Mouse (Mus musculus) stomach, embryonic 16.5 days (tissue): ENCODE measurements around the gene Tmed8. TPM values are rescaled to one million over a fixed set of nuclear protein-coding genes. Genes with fewer than 3 reads are reported as not detected.
A peak's percentile ranks its signal among the peaks of the same experiment; 100 is the strongest.

Source experiments
- ATAC-seq: fragments of 200-750 bp; cut with Nextera tagmentation; 2 replicates; pipeline ENCODE4 v1.8.0; 2017; ENCODE audit warnings: moderate number of reproducible peaks, moderate TSS enrichment; ENCODE audit not compliant: insufficient read depth, low FRiP score
- H3K27ac ChIP-seq: fragments of 300-500 bp; sonication (generic); 2 replicates; pipeline ENCODE4 v1.5.1; 2014; ENCODE audit warnings: low read length
- H3K27me3 ChIP-seq: fragments of 300-500 bp; sonication (generic); 2 replicates; pipeline ENCODE4 v1.6.1; 2014; ENCODE audit warnings: low read length, control low read depth, mixed read lengths; ENCODE audit not compliant: control insufficient read depth, insufficient read depth
- H3K36me3 ChIP-seq: fragments of 300-500 bp; sonication (generic); 2 replicates; pipeline ENCODE4 v1.6.1; 2014; ENCODE audit warnings: low read length; ENCODE audit not compliant: control insufficient read depth, insufficient read depth
- H3K4me1 ChIP-seq: fragments of 300-500 bp; sonication (generic); 2 replicates; pipeline ENCODE4 v1.6.1; 2014; ENCODE audit warnings: low read length, control low read depth, mixed read lengths; ENCODE audit not compliant: control insufficient read depth, insufficient read depth
- H3K4me2 ChIP-seq: fragments of 300-500 bp; sonication (generic); 2 replicates; pipeline ENCODE4 v1.6.1; 2014; ENCODE audit warnings: low read depth, low read length, mixed read lengths
- H3K4me3 ChIP-seq: fragments of 300-500 bp; sonication (generic); replicated peaks from 2 replicates; pipeline ENCODE4 v1.5.1; 2014; ENCODE audit warnings: mild to moderate bottlenecking, low read length
- H3K9ac ChIP-seq: fragments of 300-500 bp; sonication (generic); 2 replicates; pipeline ENCODE4 v1.6.1; 2014; ENCODE audit warnings: low read length
- H3K9me3 ChIP-seq: fragments of 300-500 bp; sonication (generic); replicated peaks from 2 replicates; pipeline ENCODE4 v1.6.1; 2016; ENCODE audit warnings: low read length, control low read depth; ENCODE audit not compliant: control insufficient read depth
- WGBS: fragments of 180-500 bp; shearing (Covaris S2); extraction: QIAGEN DNeasy Blood & Tissue Kit; methylation state at CpG from one replicate; pipeline ENCODE4 v1.1.7; 2014; 5-methylcytosine and 5-hydroxymethylcytosine counted together
- polyA plus RNA-seq: library from polyadenylated mRNA; unstranded; fragments of >200 nt; fragmentation: Nextera tagmentation; extraction: Ambion mirVana; gene quantifications from 2 replicates; pipeline ENCODE4 v1.2.1, GENCODE M21; 2015

Tmed8 gene
- polyA plus RNA-seq, 1 experiment from 2014 or later, result 2.8 TPM

DNA sequence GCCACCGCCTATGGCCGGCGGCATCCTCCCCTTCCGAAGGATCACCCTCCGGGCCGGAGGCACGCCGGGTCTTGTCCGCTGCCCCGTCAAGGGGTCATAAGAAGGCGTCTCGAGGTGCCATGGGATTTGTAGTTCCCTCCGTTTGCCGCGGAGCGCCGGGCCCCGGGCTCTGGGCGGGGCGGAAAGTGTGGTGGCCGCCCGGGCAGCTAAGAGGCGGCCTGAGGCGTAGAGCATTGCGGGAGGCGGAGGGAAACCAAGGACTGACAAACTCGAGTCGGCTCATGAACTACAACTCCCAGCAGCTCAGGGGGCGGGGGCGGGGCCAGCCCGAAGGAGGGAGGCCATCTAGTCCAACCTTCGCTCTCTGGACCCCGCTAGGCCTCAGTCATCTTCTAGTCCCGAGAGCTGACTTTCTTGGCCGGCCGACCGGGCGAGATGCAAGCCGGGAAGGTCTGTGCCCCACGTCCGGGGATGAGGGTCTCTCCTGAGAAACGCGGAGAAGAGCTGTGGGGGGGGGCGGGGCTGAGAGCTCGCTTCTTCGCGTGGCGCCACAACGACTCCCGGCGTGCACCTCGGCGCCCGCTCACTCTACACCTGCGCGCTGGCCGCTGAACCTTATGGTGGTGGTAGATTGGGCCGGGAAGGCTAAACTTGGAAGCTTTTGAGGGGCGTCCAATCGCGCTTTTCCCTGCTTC lies 52.7 kb downstream of the Tmed8 start, which contains the start of gene Pomt2:
Pomt2 (minus strand) TSS at position 574 of the 695 bp plus-strand sequence.
- peak within 1 kb of the TSS; percentile 83 for H3K4me2 ChIP-seq
- peaks cover 5% of the 10 kb centered on the region for H3K36me3 ChIP-seq
- no peaks in the 10 kb centered on the region for H3K27me3 ChIP-seq
- peaks cover 8% of the 10 kb centered on the region for H3K4me1 ChIP-seq
- no peaks in the 10 kb centered on the region for H3K9me3 ChIP-seq
- H3K27ac ChIP-seq, result peak within 1 kb of the TSS; percentile 96
- ATAC-seq, result peak; percentile 98
- H3K9ac ChIP-seq, result peak within 1 kb of the TSS; percentile 84
- under 1% methylated on average over 61 of the region's 61 CpGs for WGBS
- H3K4me3 ChIP-seq, result peak within 1 kb of the TSS; percentile 94

DNA sequence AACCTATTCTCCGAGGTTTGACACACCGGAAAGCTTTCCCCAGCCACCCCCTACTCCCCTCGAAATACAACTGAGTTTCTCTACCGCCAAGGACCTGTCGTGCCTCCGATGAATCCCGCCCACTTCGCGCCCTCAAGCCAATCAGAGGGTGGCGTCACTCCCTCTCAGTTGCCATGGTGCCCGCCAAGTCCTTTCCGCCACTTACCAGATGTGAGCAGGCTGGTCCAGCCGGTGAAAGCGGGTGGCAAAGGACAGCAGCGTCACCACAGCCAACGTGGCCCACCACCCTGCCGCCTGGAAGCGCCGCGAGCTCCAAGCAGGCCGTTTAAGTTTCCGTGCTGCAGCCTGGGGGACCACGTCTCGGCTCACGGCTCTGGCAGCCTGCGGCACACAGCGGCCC lies 53.3 kb downstream of the Tmed8 start, which contains the start of gene Gstz1:
Gstz1 (plus strand) TSS at position 200 of the 400 bp plus-strand sequence.
- peak; percentile 79 for ATAC-seq
- H3K9me3 ChIP-seq, result no peaks in the 10 kb centered on the region
- 0% methylated on average over 27 of the region's 27 CpGs for WGBS

DNA sequence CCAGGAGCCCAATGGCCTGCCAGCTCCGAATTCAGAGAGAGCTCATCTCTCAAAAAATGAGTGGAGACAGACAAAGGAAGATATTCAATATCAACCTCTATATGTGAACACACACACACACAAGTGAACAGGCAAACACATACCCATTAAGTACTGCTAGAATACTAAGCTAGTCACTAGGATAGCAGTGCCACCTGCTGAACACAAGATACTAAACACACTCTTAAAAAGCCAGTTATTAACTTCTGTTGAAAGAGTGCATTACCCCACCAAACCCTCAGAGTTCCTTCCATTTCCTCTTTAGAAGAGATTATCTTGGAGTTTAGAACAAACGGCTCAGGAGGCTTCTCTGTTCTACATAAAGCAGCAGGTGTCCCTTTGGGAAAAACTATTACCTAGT lies 58.1 kb downstream of the Tmed8 start:
- H3K4me2 ChIP-seq, result no peak overlapping the region
- peaks cover 8% of the 10 kb centered on the region; the same call in 1 of the 2 replicates for H3K4me1 ChIP-seq
- no peaks in the 10 kb centered on the region for H3K27me3 ChIP-seq
- H3K9me3 ChIP-seq, result no peaks in the 10 kb centered on the region
- no peak overlapping the region for H3K4me3 ChIP-seq
- H3K9ac ChIP-seq, result no peak overlapping the region
- no peak for ATAC-seq
- no peak overlapping the region for H3K27ac ChIP-seq
- 0 out of 2 replicates have a peak, but pooled peaks cover 4% of the 10 kb centered on the region for H3K36me3 ChIP-seq
- 77% methylated on average over 2 of the region's 2 CpGs for WGBS

More for the DNA sequence above, 53.3 kb downstream of the Tmed8 start, which contains the start of gene Gstz1:
- peaks cover 8% of the 10 kb centered on the region for H3K4me1 ChIP-seq
- peak within 1 kb of the TSS; percentile 83 for H3K4me2 ChIP-seq
- peak within 1 kb of the TSS; percentile 84 for H3K9ac ChIP-seq
- H3K4me3 ChIP-seq, result peak within 1 kb of the TSS; percentile 94
- H3K36me3 ChIP-seq, result peaks cover 5% of the 10 kb centered on the region
- H3K27ac ChIP-seq, result peak within 1 kb of the TSS; percentile 96
- H3K27me3 ChIP-seq, result no peaks in the 10 kb centered on the region

DNA sequence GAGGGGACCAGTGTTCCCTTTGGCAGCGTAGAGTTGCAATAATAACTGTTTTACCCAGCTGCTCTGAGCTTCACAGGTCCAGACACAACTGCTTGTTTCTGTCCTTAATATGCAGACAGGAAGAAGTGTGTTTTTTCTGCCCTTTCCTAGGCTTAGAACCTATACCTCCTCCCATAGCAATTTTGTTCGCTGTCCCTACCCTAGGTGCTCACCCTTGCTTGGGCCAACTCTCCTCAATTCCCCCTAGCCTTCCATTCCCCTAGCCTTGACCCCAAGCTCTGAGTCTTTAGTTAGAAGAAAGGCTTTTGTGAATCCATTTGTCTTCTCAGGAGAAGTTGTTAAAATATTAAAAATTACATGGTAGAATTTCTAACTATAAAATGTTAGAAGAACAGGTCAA lies 61.5 kb downstream of the Tmed8 start:
- Histone ChIP-seq H3K4me1 (no peaks in the 10 kb centered on the region), H3K4me3 (no peak overlapping the region), H3K9ac (no peak overlapping the region), H3K27ac (no peak overlapping the region), H3K27me3 (no peaks in the 10 kb centered on the region), H3K36me3 (0 out of 2 replicates have a peak, but pooled peaks cover 4% of the 10 kb centered on the region), H3K4me2 (no peak overlapping the region), H3K9me3 (no peaks in the 10 kb centered on the region)
- 78% methylated on average over 2 of the region's 2 CpGs for WGBS
- no peak for ATAC-seq

DNA sequence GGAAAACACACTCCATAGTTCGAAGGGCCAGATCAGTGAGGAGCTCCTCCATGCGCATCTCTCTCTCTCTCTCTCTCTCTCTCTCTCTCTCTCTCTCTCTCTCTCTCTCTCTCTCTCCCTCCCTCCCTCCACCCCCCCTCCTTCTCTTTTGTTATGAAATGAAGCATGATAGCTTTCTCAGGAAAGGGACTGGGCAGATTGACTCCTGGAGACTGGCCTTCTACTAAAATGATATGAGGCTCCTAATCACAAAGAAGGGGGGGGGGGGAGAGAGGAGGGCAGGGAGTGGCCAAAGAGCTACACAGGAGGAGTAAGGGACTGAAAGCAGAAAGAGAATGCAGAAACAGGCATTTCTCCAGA lies 61.9 kb downstream of the Tmed8 start:
- no peaks in the 10 kb centered on the region for H3K4me1 ChIP-seq
- H3K27me3 ChIP-seq, result no peaks in the 10 kb centered on the region
- WGBS, result 93% methylated on average over 2 of the region's 2 CpGs
- ATAC-seq, result no peak
- H3K36me3 ChIP-seq, result 0 out of 2 replicates have a peak, but pooled peaks cover 4% of the 10 kb centered on the region
- H3K27ac ChIP-seq, result no peak overlapping the region
- no peaks in the 10 kb centered on the region for H3K9me3 ChIP-seq
- H3K4me3 ChIP-seq, result no peak overlapping the region
- no peak overlapping the region for H3K9ac ChIP-seq
- H3K4me2 ChIP-seq, result no peak overlapping the region

DNA sequence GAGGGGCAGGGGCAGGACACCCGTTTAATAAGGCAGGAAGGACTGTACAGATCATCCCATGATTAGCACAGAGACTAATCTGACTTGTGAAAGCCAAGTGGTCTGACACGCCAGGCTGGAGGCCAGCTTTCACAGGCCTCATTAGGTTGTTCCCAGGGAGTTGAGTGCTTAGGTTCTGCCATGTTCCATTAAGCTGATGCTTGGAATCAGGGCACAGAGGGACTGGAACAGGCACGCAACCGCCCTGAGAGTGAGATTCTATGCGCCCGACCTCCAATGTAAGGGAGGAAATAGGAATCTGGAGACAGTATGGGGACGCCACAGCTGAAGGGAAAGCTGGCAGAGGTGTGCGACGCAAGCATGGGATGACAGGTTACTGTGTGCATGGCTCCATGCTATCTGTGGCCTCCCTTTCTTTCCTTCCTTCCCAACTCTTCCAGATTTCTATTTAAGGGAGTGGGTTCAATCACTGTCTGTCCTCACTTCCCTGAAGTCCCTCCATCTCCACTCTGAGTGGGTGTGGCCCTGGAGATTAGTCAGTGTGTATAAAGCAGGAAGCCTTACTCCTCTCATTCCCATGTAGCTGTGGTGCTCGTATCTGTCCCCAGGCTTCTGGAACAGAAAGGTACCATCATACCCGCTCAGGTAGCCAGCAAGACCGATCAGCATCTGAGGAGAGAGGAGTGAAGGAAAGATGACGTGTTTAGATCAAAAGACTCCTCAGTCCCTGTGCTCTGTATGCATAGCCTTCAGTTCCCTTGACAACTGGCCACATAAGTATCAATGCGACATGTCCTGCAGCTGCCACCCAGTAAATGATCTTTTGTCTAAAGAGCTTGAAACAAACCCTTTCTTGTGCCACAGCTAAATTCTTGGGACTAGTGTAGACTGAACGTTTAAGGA lies 62.6 kb downstream of the Tmed8 start:
- ATAC-seq, result no peak
- H3K9me3 ChIP-seq, result no peaks in the 10 kb centered on the region
- no peak overlapping the region for H3K9ac ChIP-seq
- H3K27ac ChIP-seq, result no peak overlapping the region
- no peaks in the 10 kb centered on the region for H3K27me3 ChIP-seq
- H3K4me1 ChIP-seq, result no peaks in the 10 kb centered on the region
- H3K4me2 ChIP-seq, result no peak overlapping the region
- WGBS, result 86% methylated on average over 15 of the region's 15 CpGs
- 0 out of 2 replicates have a peak, but pooled peaks cover 4% of the 10 kb centered on the region for H3K36me3 ChIP-seq
- no peak overlapping the region for H3K4me3 ChIP-seq

DNA sequence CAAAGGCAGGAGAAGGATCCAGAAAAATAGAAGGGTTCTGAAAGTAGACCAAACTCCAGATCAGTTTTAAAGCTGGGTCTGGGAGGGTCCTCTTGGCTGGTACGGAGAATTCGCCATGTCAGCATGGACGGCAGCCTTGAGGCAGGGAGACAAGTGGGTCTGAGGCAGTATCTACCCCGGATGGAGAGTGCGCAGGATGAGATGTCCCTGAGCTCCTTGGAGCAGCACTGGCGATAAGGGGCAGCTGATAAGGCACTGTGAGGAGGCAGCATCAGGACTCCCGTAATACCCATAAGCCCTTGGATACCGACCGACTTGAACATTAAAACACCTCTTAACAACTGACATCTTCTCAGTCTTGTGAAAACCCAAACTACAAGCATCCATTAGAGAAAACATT lies 67.5 kb downstream of the Tmed8 start:
- H3K4me3 ChIP-seq, result no peak overlapping the region
- H3K27ac ChIP-seq, result no peak overlapping the region
- no peak for ATAC-seq

DNA sequence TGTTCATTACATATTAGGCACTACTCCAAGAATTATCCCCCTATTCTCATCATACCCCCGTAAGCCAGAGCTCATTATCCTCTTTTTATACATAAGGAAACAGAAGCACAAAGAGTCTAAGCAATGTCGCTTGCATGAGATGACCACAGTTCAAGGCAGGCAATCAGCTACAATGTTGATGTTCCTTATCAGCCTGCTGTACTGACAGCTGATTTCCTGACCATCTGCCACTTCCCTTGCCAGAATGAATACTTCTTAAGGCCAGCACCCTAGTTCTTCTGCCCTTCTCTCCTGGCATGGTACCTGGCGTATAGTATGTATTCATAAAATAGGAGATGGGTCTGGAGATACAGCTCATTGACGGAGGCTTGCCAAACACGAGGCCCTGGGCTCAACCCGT lies 68.0 kb downstream of the Tmed8 start:
- ATAC-seq, result no peak
- 85% methylated on average over 6 of the region's 6 CpGs for WGBS
- Histone ChIP-seq H3K27ac (no peak overlapping the region), H3K4me1 (no peaks in the 10 kb centered on the region), H3K4me3 (no peak overlapping the region), H3K9ac (no peak overlapping the region), H3K9me3 (no peaks in the 10 kb centered on the region), H3K27me3 (no peaks in the 10 kb centered on the region), H3K36me3 (0 out of 2 replicates have a peak, but pooled peaks cover 4% of the 10 kb centered on the region), H3K4me2 (no peak overlapping the region)

More for the DNA sequence above, 67.5 kb downstream of the Tmed8 start:
- Histone ChIP-seq H3K36me3 (0 out of 2 replicates have a peak, but pooled peaks cover 6% of the 10 kb centered on the region), H3K9ac (no peak overlapping the region), H3K4me2 (no peak overlapping the region), H3K9me3 (no peaks in the 10 kb centered on the region), H3K27me3 (no peaks in the 10 kb centered on the region), H3K4me1 (no peaks in the 10 kb centered on the region)
- WGBS, result 88% methylated on average over 9 of the region's 9 CpGs

DNA sequence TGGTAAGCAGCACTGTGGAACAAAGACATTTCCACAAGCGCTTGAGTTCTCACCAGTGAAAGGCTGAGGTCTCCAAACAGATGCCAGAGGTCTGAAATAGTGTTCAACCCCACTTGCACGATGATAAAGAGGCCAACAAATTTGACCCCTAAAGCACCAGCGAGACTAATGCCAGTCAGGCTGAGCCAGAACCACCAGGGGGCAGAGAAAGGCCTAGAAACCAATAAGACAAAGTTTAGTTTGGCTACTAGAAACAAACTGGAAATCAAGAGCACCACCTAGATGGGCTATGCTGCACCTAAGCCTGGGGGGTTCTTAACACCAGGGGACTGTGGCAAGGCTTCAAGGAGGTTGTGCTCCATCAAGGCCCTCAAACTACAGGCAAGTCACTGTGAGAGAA lies 68.6 kb downstream of the Tmed8 start:
- Histone ChIP-seq H3K4me1 (no peaks in the 10 kb centered on the region), H3K27me3 (no peaks in the 10 kb centered on the region), H3K36me3 (0 out of 2 replicates have a peak, but pooled peaks cover 4% of the 10 kb centered on the region), H3K4me2 (no peak overlapping the region), H3K4me3 (no peak overlapping the region), H3K9me3 (no peaks in the 10 kb centered on the region), H3K27ac (no peak overlapping the region), H3K9ac (no peak overlapping the region)
- WGBS, result 64% methylated on average over 3 of the region's 3 CpGs
- ATAC-seq, result no peak
